Comparison of ENCODE assay signal across 8 mouse cellular contexts in genomic region chr11:94937335-94937781, GRCm38 (mm10). TPM values are rescaled to one million over a fixed set of nuclear protein-coding genes. Genes with fewer than 3 reads are reported as not detected.
DNase-seq lines count a peak whose midpoint lies in the region; ATAC-seq and TF ChIP-seq lines count a peak whose summit lies in the region.

No protein-coding gene starts in this region.

- H3K4me1 ChIP-seq in MEL (ENCODE audit: control insufficient read depth in 1 of 2, insufficient read depth in 2 of 2, low read length in 2 of 2): peaks cover 0 to 11% of the 10 kb centered on the region in 2 experiments; a peak in 3 of 4 replicates
- peaks cover 9% of the 10 kb centered on the region; the same call in 1 of the 2 replicates for H3K4me1 ChIP-seq in midbrain, embryonic 14.5 days (ENCODE audit: control insufficient read depth, insufficient read depth, low read length)

- no peaks in the 10 kb centered on the region for H3K9me3 ChIP-seq in MEL (replicated peaks; ENCODE audit: insufficient read depth, low read length)
- H3K9me3 ChIP-seq in midbrain, embryonic 14.5 days (ENCODE audit: control insufficient read depth, low read length): no peaks in the 10 kb centered on the region

- DNase-seq in kidney, adult 18-20 months: peak; percentile 11
- DNase-seq in kidney, postnatal 14 days: no peak
- DNase-seq in MEL (ENCODE audit: low read depth, low spot score): peak; percentile 82
- peak; percentile 43 to 56 for DNase-seq in frontal cortex, postnatal 10 days (ENCODE audit: low spot score in 2 of 2)
- peak; percentile 31 to 38 for DNase-seq in layer of hippocampus, postnatal 36 days
- DNase-seq in midbrain, embryonic 14.5 days: no peak
- no peak for DNase-seq in T-cell, adult 2 months (ENCODE audit: low spot score)
- DNase-seq in retina, postnatal 1 day: no peak

- no peak overlapping the region for H3K27ac ChIP-seq in MEL (ENCODE audit: control insufficient read depth, low read depth, low read length)
- H3K27ac ChIP-seq in midbrain, embryonic 14.5 days (replicated peaks; ENCODE audit: low read depth, low read length): no peak overlapping the region

- no peaks in the 10 kb centered on the region for H3K79me2 ChIP-seq in MEL (ENCODE audit: control insufficient read depth, insufficient read depth, low read length, poor library complexity)

- ATAC-seq in midbrain, embryonic 14.5 days (ENCODE audit: low FRiP score, low TSS enrichment): peak; percentile 22; the same call in 1 of the 2 replicates

- H3K36me3 ChIP-seq in MEL (ENCODE audit: control insufficient read depth in 1 of 2, insufficient read depth in 2 of 2, low read length in 2 of 2): no peaks in the 10 kb centered on the region
- H3K36me3 ChIP-seq in midbrain, embryonic 14.5 days (ENCODE audit: control insufficient read depth, insufficient read depth, low read length): no peaks in the 10 kb centered on the region

- H3K4me3 ChIP-seq in MEL (ENCODE audit: control insufficient read depth in 1 of 2, insufficient read depth in 1 of 2, low read depth in 2 of 2, low read length in 2 of 2): peak overlapping the region; percentile 59 to 82
- peak overlapping the region; percentile 24 for H3K4me3 ChIP-seq in midbrain, embryonic 14.5 days (replicated peaks; ENCODE audit: low read depth, low read length)

- no peak for TF ChIP-seq POLR2A in MEL (IDR thresholded peaks at IDR 0.05; ENCODE audit: control insufficient read depth in 1 of 2, insufficient read depth in 1 of 2, low read depth in 1 of 2, low read length in 2 of 2, poor library complexity in 1 of 2)

- no peak for TF ChIP-seq RAD21 in MEL (IDR thresholded peaks at IDR 0.05; ENCODE audit: low read depth, low read length)

- 2% methylated on average over 18 of the region's 18 CpGs for WGBS in midbrain, embryonic 14.5 days

- H3K27me3 ChIP-seq in MEL (ENCODE audit: control insufficient read depth in 1 of 2, insufficient read depth in 2 of 2, low read length in 2 of 2): peaks cover 4 to 10% of the 10 kb centered on the region in 2 experiments; a peak in 3 of 4 replicates
- H3K27me3 ChIP-seq in midbrain, embryonic 14.5 days (ENCODE audit: control insufficient read depth, insufficient read depth, low read length): peaks cover 34% of the 10 kb centered on the region

- no peak for TF ChIP-seq EP300 in MEL (IDR thresholded peaks at IDR 0.05; ENCODE audit: low read depth in 1 of 2, low read length in 2 of 2)

- no peak for TF ChIP-seq CTCF in MEL (IDR thresholded peaks at IDR 0.05 in 2 of 3, conservative IDR thresholded peaks at IDR 0.05 in 1 of 3; ENCODE audit: control insufficient read depth in 1 of 3, insufficient read depth in 1 of 3, low read depth in 2 of 3, low read length in 3 of 3, poor library complexity in 1 of 3, severe bottlenecking in 1 of 3)

- H3K9ac ChIP-seq in MEL (ENCODE audit: control insufficient read depth, low read depth, low read length, poor library complexity, severe bottlenecking): peak overlapping the region; percentile 41
- H3K9ac ChIP-seq in midbrain, embryonic 14.5 days (replicated peaks; ENCODE audit: low read length): no peak overlapping the region; the same call in 1 of the 2 replicates

- peak overlapping the region; percentile 53 for H3K4me2 ChIP-seq in midbrain, embryonic 14.5 days (ENCODE audit: low read length)

TF ChIP-seq in MEL, 35 proteins besides CTCF, POLR2A, EP300 and RAD21:
- TF ChIP-seq POLR2AphosphoS2 (IDR thresholded peaks at IDR 0.05; ENCODE audit: low read length) (no peak), ZNF384 (IDR thresholded peaks at IDR 0.05; ENCODE audit: low read depth, low read length) (0 out of 2 replicates have a peak, but pooled peaks have one; percentile 20), USF2 (IDR thresholded peaks at IDR 0.05; ENCODE audit: borderline replicate concordance in 1 of 2, insufficient read depth in 1 of 2, low read depth in 1 of 2, low read length in 2 of 2) (no peak), MEF2A (IDR thresholded peaks at IDR 0.05; ENCODE audit: extremely low read depth, insufficient replicate concordance, low read depth, low read length, poor library complexity, severe bottlenecking) (no peak), ELF1 (IDR thresholded peaks at IDR 0.05; ENCODE audit: low read depth, low read length) (0 out of 2 replicates have a peak, but pooled peaks have one; percentile 11), ZMIZ1 (IDR thresholded peaks at IDR 0.05; ENCODE audit: low read depth, low read length) (no peak), CHD1 (IDR thresholded peaks at IDR 0.05; ENCODE audit: low read depth, low read length) (no peak), GABPA (IDR thresholded peaks at IDR 0.05; ENCODE audit: low read depth, low read length) (no peak), KAT2A (conservative IDR thresholded peaks at IDR 0.05; ENCODE audit: low read depth, low read length) (no peak), BHLHE40 (IDR thresholded peaks at IDR 0.05; ENCODE audit: borderline replicate concordance, low read depth, low read length) (no peak), HCFC1 (IDR thresholded peaks at IDR 0.05; ENCODE audit: low read depth, low read length) (0 out of 2 replicates have a peak, but pooled peaks have one; percentile 32), NRF1 (IDR thresholded peaks at IDR 0.05; ENCODE audit: insufficient read depth, low read depth, low read length, poor library complexity, severe bottlenecking) (no peak), MAZ (IDR thresholded peaks at IDR 0.05; ENCODE audit: low read depth, low read length) (peak; percentile 89), MAX (IDR thresholded peaks at IDR 0.05; ENCODE audit: low read length) (no peak), TBP (IDR thresholded peaks at IDR 0.05; ENCODE audit: low read depth, low read length) (no peak), SIN3A (IDR thresholded peaks at IDR 0.05; ENCODE audit: low read length) (peak; percentile 52; the same call in 1 of the 2 replicates), RCOR1 (IDR thresholded peaks at IDR 0.05; ENCODE audit: low read depth, low read length) (no peak), ZKSCAN1 (IDR thresholded peaks at IDR 0.05; ENCODE audit: low read depth, low read length) (no peak), MYC (IDR thresholded peaks at IDR 0.05; ENCODE audit: low read depth, low read length) (no peak), ZC3H11A (IDR thresholded peaks at IDR 0.05; ENCODE audit: low read depth, low read length) (no peak), GATA1 (IDR thresholded peaks at IDR 0.05; ENCODE audit: low read depth, low read length) (no peak), TAL1 (IDR thresholded peaks at IDR 0.05; ENCODE audit: low read length) (no peak), MAFK (IDR thresholded peaks at IDR 0.05; ENCODE audit: borderline replicate concordance, low read depth, low read length) (no peak), MYB (IDR thresholded peaks at IDR 0.05; ENCODE audit: low read depth, low read length) (no peak), ETS1 (IDR thresholded peaks at IDR 0.05; ENCODE audit: low read depth, low read length) (no peak), JUND (IDR thresholded peaks at IDR 0.05; ENCODE audit: low read depth, low read length) (no peak), MXI1 (IDR thresholded peaks at IDR 0.05; ENCODE audit: low read depth, low read length) (no peak), USF1 (IDR thresholded peaks at IDR 0.05; ENCODE audit: low read depth, low read length) (no peak), POLR2AphosphoS5 (IDR thresholded peaks at IDR 0.05; ENCODE audit: borderline replicate concordance, low read depth, low read length) (no peak), TCF12 (IDR thresholded peaks at IDR 0.05; ENCODE audit: low read depth, low read length) (no peak), E2F4 (IDR thresholded peaks at IDR 0.05; ENCODE audit: borderline replicate concordance, low read depth, low read length) (no peak), NELFE (IDR thresholded peaks at IDR 0.05; ENCODE audit: low read depth, low read length) (no peak), UBTF (IDR thresholded peaks at IDR 0.05; ENCODE audit: borderline replicate concordance, insufficient read depth, low read depth, low read length) (no peak), SMC3 (IDR thresholded peaks at IDR 0.05; ENCODE audit: low read depth, low read length) (no peak), CHD2 (IDR thresholded peaks at IDR 0.05; ENCODE audit: low read length) (no peak)

RNA-seq across cellular contexts. Expression of gene Col1a1, which starts 1.3 kb away (rescaled TPM):
- 0.12 and 0.20 TPM in 2 replicates for total RNA-seq in MEL (2012; rRNA removed)
- polyA plus RNA-seq in MEL (2012; ENCODE audit: insufficient read depth in 1 of 2, insufficient read length in 2 of 2, low read depth in 1 of 2, low replicate concordance in 2 of 2, missing spikeins in 1 of 2): under 1 TPM in 1 of 2 experiments, not detected in 1; 0.61 TPM
- 10 to 100 TPM; 12.0 to 18.6 TPM for total RNA-seq in layer of hippocampus, postnatal 36 days (2021)
- 0.98 and 64.7 TPM in 2 replicates for polyA plus RNA-seq in midbrain, embryonic 14.5 days (2014; fragmentation: Nextera tagmentation; extraction: Ambion mirVana)

RNA-seq across cellular contexts. Expression of gene Hils1, which starts 30.0 kb away (rescaled TPM):
- total RNA-seq in MEL (2012; rRNA removed): not detected in 2 replicates
- polyA plus RNA-seq in MEL (2012; ENCODE audit: insufficient read depth in 1 of 2, insufficient read length in 2 of 2, low read depth in 1 of 2, low replicate concordance in 2 of 2, missing spikeins in 1 of 2): not detected
- total RNA-seq in layer of hippocampus, postnatal 36 days (2021): not detected
- polyA plus RNA-seq in midbrain, embryonic 14.5 days (2014; fragmentation: Nextera tagmentation; extraction: Ambion mirVana): not detected in 2 replicates

RNA-seq across cellular contexts. Expression of gene Sgca, which starts 38.8 kb away (rescaled TPM):
- not detected in 2 replicates for total RNA-seq in MEL (2012; rRNA removed)
- polyA plus RNA-seq in MEL (2012; ENCODE audit: insufficient read depth in 1 of 2, insufficient read length in 2 of 2, low read depth in 1 of 2, low replicate concordance in 2 of 2, missing spikeins in 1 of 2): not detected
- under 1 TPM in 1 of 2 experiments, not detected in 1; 0.48 TPM for total RNA-seq in layer of hippocampus, postnatal 36 days (2021)
- polyA plus RNA-seq in midbrain, embryonic 14.5 days (2014; fragmentation: Nextera tagmentation; extraction: Ambion mirVana): not detected in 2 replicates

RNA-seq across cellular contexts. Expression of gene Ppp1r9b, which starts 53.5 kb away (rescaled TPM):
- 113 and 150 TPM in 2 replicates for total RNA-seq in MEL (2012; rRNA removed)
- 100 to 1,000 TPM in 1 of 2 experiments, 10 to 100 TPM in 1; 47.0 to 169 TPM for polyA plus RNA-seq in MEL (2012; ENCODE audit: insufficient read depth in 1 of 2, insufficient read length in 2 of 2, low read depth in 1 of 2, low replicate concordance in 2 of 2, missing spikeins in 1 of 2)
- total RNA-seq in layer of hippocampus, postnatal 36 days (2021): 100 to 1,000 TPM; 931 to 932 TPM
- polyA plus RNA-seq in midbrain, embryonic 14.5 days (2014; fragmentation: Nextera tagmentation; extraction: Ambion mirVana): 27.1 and 27.6 TPM in 2 replicates

Comparison
In these comparisons a context has a peak if more than half of its experiments do, and no peak if none do; other contexts are left out.
1. DNase-seq: peak in kidney, adult 18-20 months (single experiment), MEL (single experiment), frontal cortex, postnatal 10 days (2 of 2) and layer of hippocampus, postnatal 36 days (2 of 2); none in kidney, postnatal 14 days (single experiment), midbrain, embryonic 14.5 days (single experiment), T-cell, adult 2 months (single experiment) and retina, postnatal 1 day (single experiment).
2. RNA of gene Col1a1, which starts 1.3 kb away (total RNA-seq): 12.0 to 18.6 TPM in layer of hippocampus, postnatal 36 days; 0.12 to 0.20 TPM in MEL; every median in the first group is over 10 times any median in the second.